Mouse (Mus musculus) liver, adult 2 months (tissue): ENCODE data around the gene C2cd3.

ENCODE experiments used
- CTCF ChIP-seq: fragments of 200-500 bp; IDR thresholded peaks from 2 replicates; pipeline ENCODE4 v1.5.1; 2011; ENCODE audit warnings: low read depth, low read length, control low read depth
- POLR2A ChIP-seq: fragments of 200-500 bp; IDR thresholded peaks from 2 replicates; pipeline ENCODE4 v1.6.1; 2011; ENCODE audit warnings: low read length, control low read depth; ENCODE audit not compliant: insufficient read depth; ENCODE audit errors: extremely low read depth

DNA sequence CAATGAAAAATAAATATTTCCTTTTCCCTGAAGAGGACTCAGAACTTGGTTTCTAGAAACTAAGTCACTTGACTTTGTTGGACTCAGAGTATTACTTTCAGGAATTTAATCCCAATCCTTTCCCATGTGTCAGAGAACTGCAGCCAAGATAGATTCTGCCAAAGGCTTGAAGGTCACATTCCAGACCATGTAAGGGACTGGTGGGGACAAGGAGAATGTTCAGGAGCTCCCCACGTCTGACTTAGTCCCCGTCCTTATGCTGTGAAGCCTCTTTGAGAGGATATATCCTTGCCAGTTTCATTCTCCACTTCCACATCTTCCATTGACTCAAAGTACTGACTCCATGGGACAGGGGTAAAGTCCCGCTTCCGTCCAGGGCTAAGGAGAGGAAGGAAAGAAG, 17.0 kb upstream of the C2cd3 start:
- TF ChIP-seq CTCF (no peak), POLR2A (no peak)
